Mouse (Mus musculus) hematopoietic multipotent progenitor cell, adult 10-12 weeks (in vitro differentiated cells): ENCODE measurements around the gene Vdac1. TPM values are rescaled to one million over a fixed set of nuclear protein-coding genes. Genes with fewer than 3 reads are reported as not detected.

Experiments
- polyA plus RNA-seq: library from polyadenylated mRNA; stranded (reverse); fragments of >175 nt; gene quantifications from 2 replicates; pipeline ENCODE4 v1.2.3, GENCODE M21; 2012; ENCODE audit warnings: low replicate concordance

The Vdac1 gene
- 7.5 and 16.4 TPM in 2 replicates for polyA plus RNA-seq

DNA sequence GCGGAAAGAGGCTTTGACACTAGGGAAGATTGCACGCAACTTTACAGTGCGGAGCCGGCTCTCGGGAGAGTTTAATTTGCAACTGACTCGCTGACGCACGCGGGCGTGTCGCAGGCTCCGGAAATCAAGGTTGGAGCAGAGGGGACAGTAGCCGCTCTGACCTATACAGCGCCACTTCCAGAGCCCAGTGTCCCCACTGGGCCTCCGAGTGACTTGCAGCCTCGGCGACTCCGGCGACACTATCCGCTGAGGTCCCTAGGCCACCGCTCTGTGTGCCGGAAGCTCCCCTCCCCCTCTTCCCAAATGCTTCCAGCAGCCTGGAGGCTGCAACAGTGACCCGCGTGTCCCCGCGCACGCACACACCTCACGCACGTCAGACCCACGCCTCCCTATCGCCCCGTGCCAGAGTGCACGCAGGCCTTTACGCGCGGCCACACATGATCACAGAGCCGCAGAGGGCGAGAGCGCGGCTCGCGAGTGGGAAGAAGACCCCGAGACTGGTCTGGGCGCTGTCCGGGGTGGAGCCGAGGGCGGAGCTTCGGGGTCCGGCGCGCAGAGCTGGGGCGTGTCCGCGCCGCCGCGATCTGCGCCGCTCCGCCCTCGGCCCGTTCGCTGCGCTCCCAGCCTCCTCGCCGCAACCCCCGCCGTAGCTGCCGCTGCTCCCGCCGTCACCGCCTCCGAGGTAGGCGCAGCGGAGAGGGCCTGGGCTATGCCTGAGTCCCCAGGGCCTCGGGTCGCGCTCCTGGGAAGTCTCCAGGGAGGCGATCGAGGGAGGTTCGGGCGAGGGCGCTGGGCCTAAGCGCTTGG lies at the start of gene Vdac1:
Vdac1 (plus strand) TSS at position 390 of the 807 bp plus-strand sequence.

DNA sequence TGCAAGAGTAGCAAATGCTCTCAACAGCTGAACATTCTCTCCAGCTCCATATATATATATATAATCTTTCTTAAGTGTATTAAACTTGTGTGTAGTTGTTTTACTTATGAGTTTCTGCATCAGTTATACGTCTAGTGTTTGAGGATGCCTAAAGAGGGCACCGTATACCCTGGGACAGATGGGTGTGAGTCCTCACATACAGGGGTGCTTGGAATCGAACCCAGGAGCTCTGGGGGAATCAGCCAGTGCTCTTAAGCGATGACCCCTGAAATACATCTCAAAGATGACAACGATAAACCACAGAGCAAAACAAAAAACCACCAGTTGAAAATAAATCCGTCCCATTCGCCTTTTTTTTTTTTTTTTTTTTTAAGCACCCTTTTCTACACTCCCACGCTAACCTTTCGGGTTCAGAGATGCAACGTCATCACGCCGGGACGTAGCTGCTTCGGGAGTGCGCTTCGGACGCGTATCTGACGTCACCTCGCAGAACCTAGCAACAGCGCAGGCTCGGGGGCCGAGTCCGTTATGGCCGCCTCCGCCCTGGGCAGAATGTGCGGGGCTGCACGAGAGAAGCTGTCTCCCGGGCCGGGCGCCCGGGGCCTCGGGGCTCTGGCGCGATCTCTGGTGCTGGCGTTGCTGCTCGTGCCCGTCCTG lies 35.4 kb downstream of the Vdac1 start, which contains the start of gene 9530068E07Rik:
9530068E07Rik (plus strand) TSS at position 489 of the 657 bp plus-strand sequence.

Other genes with a start within 250 kb of the Vdac1 start
- not detected in 2 replicates for gene Olfr1373, start 215.3 kb upstream of the Vdac1 start, polyA plus RNA-seq
- gene Olfr1371, start 146.9 kb upstream of the Vdac1 start, polyA plus RNA-seq: not detected in 2 replicates
- 3.8 and 14.4 TPM in 2 replicates for gene Skp1a, start 128.9 kb upstream of the Vdac1 start, polyA plus RNA-seq
- gene Tcf7, start 77.8 kb upstream of the Vdac1 start, polyA plus RNA-seq: 309 and 338 TPM in 2 replicates
- 106 and 218 TPM in 2 replicates for gene 9530068E07Rik, start 35.6 kb downstream of the Vdac1 start, polyA plus RNA-seq